Mouse (Mus musculus): ENCODE data around the gene Zfp697. TPM values are rescaled to one million over a fixed set of nuclear protein-coding genes. Genes with fewer than 3 reads are reported as not detected.
"Not testable (repeated sequence)": the region's sequence is repeated elsewhere in the genome, so short reads cannot be mapped to it uniquely, and the experiment has no call there.

The Zfp697 gene
- polyA plus RNA-seq, 1 experiment from 2014 or later = 11.7 TPM

DNA sequence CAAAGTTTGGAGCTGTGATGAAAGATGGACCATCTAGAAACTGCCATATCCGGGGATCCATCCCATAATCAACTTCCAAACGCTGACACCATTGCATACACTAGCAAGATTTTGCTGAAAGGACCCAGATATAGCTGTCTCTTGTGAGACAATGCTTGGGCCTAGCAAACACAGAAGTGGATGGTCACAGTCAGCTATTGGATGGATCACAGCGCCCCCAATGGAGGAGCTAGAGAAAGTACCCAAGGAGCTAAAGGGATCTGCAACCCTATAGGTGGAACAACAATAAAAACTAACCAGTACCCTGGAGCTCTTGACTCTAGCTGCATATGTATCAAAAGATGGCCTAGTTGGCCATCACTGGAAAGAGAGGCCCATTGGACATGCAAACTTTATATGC is 60.0 kb downstream of the Zfp697 start:
- H3K27ac ChIP-seq (ENCODE audit: low read depth, low read length); H3K27me3 ChIP-seq (ENCODE audit: control insufficient read depth, insufficient read depth, low read length); H3K4me1 ChIP-seq (ENCODE audit: control insufficient read depth, insufficient read depth, low read length); H3K9me3 ChIP-seq (ENCODE audit: control insufficient read depth, low read length); H3K36me3 ChIP-seq (ENCODE audit: control insufficient read depth, insufficient read depth, low read length); ATAC-seq (ENCODE audit: insufficient read depth, low FRiP score, low TSS enrichment); H3K4me3 ChIP-seq (ENCODE audit: low read depth, low read length); H3K9ac ChIP-seq (ENCODE audit: low read length); DNase-seq (ENCODE audit: low spot score); H3K4me2 ChIP-seq (ENCODE audit: low read depth): not testable (repeated sequence)
- WGBS = 38% methylated on average over 3 of the region's 3 CpGs

DNA sequence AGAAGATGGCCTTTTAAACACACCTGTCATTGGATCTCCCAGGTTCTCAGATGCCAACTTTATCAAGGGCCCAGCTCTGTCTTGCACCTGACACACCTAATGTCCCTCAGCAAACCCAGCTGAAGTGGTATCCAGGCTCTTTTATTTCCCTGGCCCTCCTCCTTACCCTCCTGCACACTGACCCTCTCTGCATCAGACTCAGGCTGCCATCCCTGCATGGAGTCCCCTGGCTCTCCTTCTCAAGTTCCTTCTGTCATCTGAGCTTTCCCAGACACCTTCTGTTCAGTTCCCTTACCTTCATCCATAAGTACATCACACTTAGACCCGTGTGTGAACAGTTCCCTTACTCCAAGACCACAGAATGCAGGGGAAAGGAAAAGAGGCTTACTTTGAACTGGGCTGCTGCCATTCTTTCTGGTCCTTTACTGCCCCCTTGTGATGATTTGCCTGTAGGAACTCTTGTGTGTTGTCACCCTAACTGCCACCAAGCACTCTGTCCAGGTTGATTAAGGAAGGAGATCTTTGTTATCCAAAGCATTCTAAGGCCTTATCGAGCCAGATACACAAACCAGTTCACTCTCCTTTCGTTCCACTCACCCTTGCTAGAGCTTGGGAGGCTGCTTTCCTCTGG is 61.0 kb downstream of the Zfp697 start:
- not testable (repeated sequence) for H3K36me3 ChIP-seq (ENCODE audit: control insufficient read depth, insufficient read depth, low read length); H3K27ac ChIP-seq (ENCODE audit: low read depth, low read length); H3K9ac ChIP-seq (ENCODE audit: low read length); DNase-seq (ENCODE audit: low spot score); H3K27me3 ChIP-seq (ENCODE audit: control insufficient read depth, insufficient read depth, low read length); H3K4me2 ChIP-seq (ENCODE audit: low read depth); H3K4me3 ChIP-seq (ENCODE audit: low read depth, low read length); H3K9me3 ChIP-seq (ENCODE audit: control insufficient read depth, low read length); H3K4me1 ChIP-seq (ENCODE audit: control insufficient read depth, insufficient read depth, low read length)
- 18% methylated on average over 3 of the region's 3 CpGs for WGBS
- peak; percentile 35; the same call in 1 of the 2 replicates for ATAC-seq (ENCODE audit: insufficient read depth, low FRiP score, low TSS enrichment)

DNA sequence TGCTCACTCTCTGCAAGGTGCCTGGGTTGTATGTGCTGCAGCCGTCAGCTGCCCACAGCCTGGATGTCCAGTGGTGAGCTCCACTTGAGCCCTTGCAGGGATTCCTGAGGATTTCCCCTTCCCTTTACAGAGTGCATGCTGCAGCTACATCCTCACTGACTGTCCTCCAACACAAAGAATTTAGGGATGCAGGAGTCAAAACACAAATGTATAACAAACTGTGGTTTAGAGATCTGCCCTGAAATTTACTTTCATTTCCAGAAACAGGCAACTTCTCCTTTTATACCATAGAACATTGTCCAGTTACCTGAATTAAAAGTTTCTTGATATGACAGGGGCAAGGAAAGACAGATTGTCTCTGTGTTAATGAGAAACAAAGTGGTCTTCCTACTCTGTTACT is 61.7 kb downstream of the Zfp697 start:
- DNase-seq (ENCODE audit: low spot score); H3K4me3 ChIP-seq (ENCODE audit: low read depth, low read length); H3K4me1 ChIP-seq (ENCODE audit: control insufficient read depth, insufficient read depth, low read length); H3K9ac ChIP-seq (ENCODE audit: low read length); H3K4me2 ChIP-seq (ENCODE audit: low read depth); H3K27ac ChIP-seq (ENCODE audit: low read depth, low read length); H3K36me3 ChIP-seq (ENCODE audit: control insufficient read depth, insufficient read depth, low read length); H3K9me3 ChIP-seq (ENCODE audit: control insufficient read depth, low read length); ATAC-seq (ENCODE audit: insufficient read depth, low FRiP score, low TSS enrichment); H3K27me3 ChIP-seq (ENCODE audit: control insufficient read depth, insufficient read depth, low read length): not testable (repeated sequence)
- 80% methylated on average over 1 of the region's 1 CpGs for WGBS

DNA sequence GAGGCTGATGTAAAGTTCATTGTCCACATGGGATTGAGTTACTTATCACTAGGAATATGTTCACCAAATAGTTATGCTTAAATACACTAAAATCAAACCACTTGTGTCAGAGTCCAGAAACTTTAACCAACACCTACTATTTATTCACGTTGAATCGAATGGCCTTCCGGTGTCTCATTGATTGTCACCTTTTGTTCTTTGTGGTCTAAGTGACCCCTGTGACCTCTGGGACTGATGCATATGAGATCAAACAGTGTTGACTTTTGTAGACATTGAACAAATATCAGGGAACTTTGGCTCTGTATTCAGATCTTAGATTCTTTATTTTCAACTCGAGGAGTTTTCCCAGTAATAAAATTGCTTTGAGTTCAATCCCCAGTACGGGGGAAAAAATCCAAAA is 71.5 kb downstream of the Zfp697 start:
- not testable (repeated sequence) for H3K9ac ChIP-seq (ENCODE audit: low read length); H3K36me3 ChIP-seq (ENCODE audit: control insufficient read depth, insufficient read depth, low read length); H3K4me3 ChIP-seq (ENCODE audit: low read depth, low read length); DNase-seq (ENCODE audit: low spot score); H3K4me1 ChIP-seq (ENCODE audit: control insufficient read depth, insufficient read depth, low read length); H3K27me3 ChIP-seq (ENCODE audit: control insufficient read depth, insufficient read depth, low read length); H3K4me2 ChIP-seq (ENCODE audit: low read depth); ATAC-seq (ENCODE audit: insufficient read depth, low FRiP score, low TSS enrichment); H3K27ac ChIP-seq (ENCODE audit: low read depth, low read length); H3K9me3 ChIP-seq (ENCODE audit: control insufficient read depth, low read length)
- 80% methylated on average over 5 of the region's 5 CpGs for WGBS

DNA sequence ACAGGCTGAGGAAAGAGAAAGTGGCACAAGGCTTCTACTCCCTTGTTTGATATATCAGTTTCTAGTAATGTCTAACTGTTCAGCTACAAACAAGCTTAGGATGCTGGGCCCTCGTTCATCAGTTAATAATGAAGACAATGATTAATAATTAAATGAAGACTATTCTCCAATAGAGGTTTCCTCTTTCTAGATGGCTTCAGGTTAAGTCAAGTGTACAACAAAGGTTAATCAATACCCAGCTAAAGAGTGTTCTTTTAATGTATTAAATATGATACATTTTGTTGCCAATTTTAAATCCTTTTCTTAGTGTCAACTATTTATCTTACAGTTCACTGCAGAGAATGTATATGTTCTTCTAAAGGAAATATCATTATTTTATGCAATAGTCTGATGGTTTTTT is 74.8 kb downstream of the Zfp697 start, which contains the start of gene Gm4450:
Gene Gm4450, minus strand, starts transcription at position 101 of the 400 bp plus-strand sequence.
- not testable (repeated sequence) for H3K27me3 ChIP-seq (ENCODE audit: control insufficient read depth, insufficient read depth, low read length); H3K9me3 ChIP-seq (ENCODE audit: control insufficient read depth, low read length); H3K36me3 ChIP-seq (ENCODE audit: control insufficient read depth, insufficient read depth, low read length); H3K4me2 ChIP-seq (ENCODE audit: low read depth); H3K9ac ChIP-seq (ENCODE audit: low read length); DNase-seq (ENCODE audit: low spot score); H3K4me1 ChIP-seq (ENCODE audit: control insufficient read depth, insufficient read depth, low read length); H3K4me3 ChIP-seq (ENCODE audit: low read depth, low read length); ATAC-seq (ENCODE audit: insufficient read depth, low FRiP score, low TSS enrichment); H3K27ac ChIP-seq (ENCODE audit: low read depth, low read length)
- WGBS = no CpG with 5 or more reads among the region's 1 CpGs

DNA sequence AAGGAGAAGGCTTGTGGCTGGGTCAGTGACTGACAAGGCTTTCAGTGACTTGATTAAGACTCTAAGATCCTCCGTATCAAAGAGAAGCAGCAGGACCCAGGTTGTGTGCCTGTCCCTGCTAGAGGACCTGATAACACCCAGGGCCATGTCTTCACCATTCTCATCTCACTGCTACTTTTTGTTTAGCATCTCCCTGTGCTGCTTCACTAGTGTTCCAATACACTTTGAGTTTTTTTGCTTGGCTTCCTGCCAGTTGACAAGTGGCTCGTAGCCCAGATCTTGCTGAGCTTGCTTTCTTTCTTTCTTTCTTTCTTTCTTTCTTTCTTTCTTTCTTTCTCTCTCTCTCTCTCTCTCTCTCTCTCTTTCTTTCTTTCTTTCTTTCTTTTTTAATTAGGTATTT is 87.1 kb downstream of the Zfp697 start:
- H3K27ac ChIP-seq (ENCODE audit: low read depth, low read length); H3K9me3 ChIP-seq (ENCODE audit: control insufficient read depth, low read length); H3K9ac ChIP-seq (ENCODE audit: low read length); H3K4me2 ChIP-seq (ENCODE audit: low read depth); DNase-seq (ENCODE audit: low spot score); H3K36me3 ChIP-seq (ENCODE audit: control insufficient read depth, insufficient read depth, low read length); ATAC-seq (ENCODE audit: insufficient read depth, low FRiP score, low TSS enrichment); H3K27me3 ChIP-seq (ENCODE audit: control insufficient read depth, insufficient read depth, low read length); H3K4me3 ChIP-seq (ENCODE audit: low read depth, low read length); H3K4me1 ChIP-seq (ENCODE audit: control insufficient read depth, insufficient read depth, low read length): not testable (repeated sequence)
- WGBS = 100% methylated on average over 1 of the region's 2 CpGs

DNA sequence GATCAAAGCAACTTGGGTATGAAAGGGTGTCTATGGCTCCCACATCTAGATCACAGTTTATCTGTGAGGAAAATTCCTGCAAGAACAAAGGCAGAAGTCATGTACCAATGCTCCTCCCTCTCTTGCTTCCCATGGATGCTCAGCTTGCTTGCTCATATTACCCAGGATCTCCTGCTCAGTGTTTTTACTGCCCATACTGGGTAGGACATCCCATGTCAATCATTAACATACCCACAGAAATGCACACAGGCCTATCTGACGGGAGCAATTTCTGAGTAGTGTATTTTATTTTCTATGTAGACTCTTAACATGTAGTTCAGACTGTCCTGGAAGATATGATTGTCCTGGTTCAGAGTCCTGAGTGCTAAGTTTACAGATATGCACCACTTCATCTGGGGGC is 88.8 kb downstream of the Zfp697 start:
- H3K27me3 ChIP-seq (ENCODE audit: control insufficient read depth, insufficient read depth, low read length); H3K9ac ChIP-seq (ENCODE audit: low read length); H3K4me1 ChIP-seq (ENCODE audit: control insufficient read depth, insufficient read depth, low read length); DNase-seq (ENCODE audit: low spot score); H3K4me3 ChIP-seq (ENCODE audit: low read depth, low read length); H3K4me2 ChIP-seq (ENCODE audit: low read depth); H3K36me3 ChIP-seq (ENCODE audit: control insufficient read depth, insufficient read depth, low read length); H3K9me3 ChIP-seq (ENCODE audit: control insufficient read depth, low read length); H3K27ac ChIP-seq (ENCODE audit: low read depth, low read length); ATAC-seq (ENCODE audit: insufficient read depth, low FRiP score, low TSS enrichment): not testable (repeated sequence)
- WGBS = no CpG with 5 or more reads among the region's 1 CpGs

DNA sequence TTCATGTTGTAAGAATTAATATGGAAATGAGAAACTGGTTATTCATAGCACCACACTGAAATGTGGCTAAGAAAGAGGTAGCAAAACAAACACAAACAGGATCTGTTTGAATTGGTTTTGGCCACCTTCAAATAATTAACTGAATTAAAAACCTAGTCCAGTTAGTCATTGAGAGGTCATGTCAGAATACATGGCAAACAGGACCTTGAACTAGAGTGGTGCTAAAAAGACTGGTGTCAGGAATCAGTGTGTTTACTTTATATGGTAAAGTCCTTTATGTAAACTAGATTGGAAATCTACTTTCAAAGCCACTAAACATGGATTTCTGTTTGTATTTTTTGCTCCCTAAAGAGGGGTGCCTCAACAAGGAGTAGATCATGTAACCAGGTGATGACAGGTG is 89.2 kb downstream of the Zfp697 start:
- H3K36me3 ChIP-seq (ENCODE audit: control insufficient read depth, insufficient read depth, low read length); ATAC-seq (ENCODE audit: insufficient read depth, low FRiP score, low TSS enrichment); DNase-seq (ENCODE audit: low spot score); H3K27me3 ChIP-seq (ENCODE audit: control insufficient read depth, insufficient read depth, low read length); H3K4me3 ChIP-seq (ENCODE audit: low read depth, low read length); H3K27ac ChIP-seq (ENCODE audit: low read depth, low read length); H3K9ac ChIP-seq (ENCODE audit: low read length); H3K4me2 ChIP-seq (ENCODE audit: low read depth); H3K9me3 ChIP-seq (ENCODE audit: control insufficient read depth, low read length); H3K4me1 ChIP-seq (ENCODE audit: control insufficient read depth, insufficient read depth, low read length): not testable (repeated sequence)

DNA sequence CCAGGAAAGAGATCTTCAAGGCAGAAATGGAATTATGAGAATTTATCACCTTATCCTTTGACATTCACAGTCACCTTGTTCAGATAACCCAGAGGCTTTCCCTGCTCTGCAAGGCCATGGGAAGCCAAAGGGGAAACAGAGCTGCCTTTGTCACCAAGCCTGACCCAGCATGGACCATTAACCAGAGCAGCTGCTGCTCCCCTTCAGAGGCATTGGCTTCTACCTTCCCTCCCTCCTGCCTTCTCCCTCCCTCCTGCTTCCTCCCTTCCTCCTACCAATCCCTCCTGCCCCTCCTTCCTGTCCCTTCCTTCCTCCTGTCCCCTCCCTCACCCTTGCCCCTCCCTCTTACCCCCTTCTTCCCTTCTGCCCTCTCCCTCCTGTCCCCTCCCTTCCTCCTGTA is 111.9 kb downstream of the Zfp697 start:
- not testable (repeated sequence) for H3K27me3 ChIP-seq (ENCODE audit: control insufficient read depth, insufficient read depth, low read length); H3K9ac ChIP-seq (ENCODE audit: low read length); ATAC-seq (ENCODE audit: insufficient read depth, low FRiP score, low TSS enrichment)

More for the DNA sequence above, 111.9 kb downstream of the Zfp697 start:
- not testable (repeated sequence) for H3K27ac ChIP-seq (ENCODE audit: low read depth, low read length); H3K4me1 ChIP-seq (ENCODE audit: control insufficient read depth, insufficient read depth, low read length); H3K9me3 ChIP-seq (ENCODE audit: control insufficient read depth, low read length); H3K36me3 ChIP-seq (ENCODE audit: control insufficient read depth, insufficient read depth, low read length); DNase-seq (ENCODE audit: low spot score); H3K4me3 ChIP-seq (ENCODE audit: low read depth, low read length); H3K4me2 ChIP-seq (ENCODE audit: low read depth)
